Mouse (Mus musculus) layer of hippocampus, adult 11-12 months (tissue): Measurements from ENCODE around the gene Gm10715.
A peak's percentile ranks its signal among the peaks of the same experiment; 100 is the strongest.
"Not testable (repeated sequence)": the region's sequence is repeated elsewhere in the genome, so short reads cannot be mapped to it uniquely, and the experiment has no call there.

Experiments used
- DNase-seq: peaks from one replicate; pipeline ENCODE4 v3.0.0; 2022; ENCODE audit warnings: low spot score

Gm10715 gene

DNA sequence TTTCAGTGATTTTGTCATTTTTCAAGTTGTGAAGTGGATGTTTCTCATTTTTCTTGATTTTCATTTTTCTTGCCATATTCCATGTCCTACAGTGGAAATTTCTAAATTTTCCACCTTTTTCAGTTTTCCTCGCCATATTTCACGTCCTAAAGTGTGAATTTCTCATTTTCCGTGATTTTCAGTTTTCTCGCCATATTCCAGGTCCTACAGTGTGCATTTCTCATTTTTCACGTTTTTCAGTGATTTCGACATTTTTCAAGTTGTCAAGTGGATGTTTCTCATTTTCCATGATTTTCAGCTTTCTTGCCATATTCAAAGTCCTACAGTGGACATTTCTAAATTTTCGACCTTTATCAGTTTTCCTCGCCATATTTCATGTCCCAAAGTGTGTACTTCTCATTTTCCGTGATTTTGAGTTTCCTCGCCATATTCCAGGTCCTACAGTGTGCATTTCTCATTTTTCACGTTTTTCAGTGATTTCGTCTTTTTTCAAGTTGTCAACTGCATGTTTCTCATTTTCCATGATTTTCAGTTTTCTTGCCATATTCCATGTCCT lies 11.7 kb upstream of the Gm10715 start, which contains the start of gene Gm10717:
Gene Gm10717 (plus strand): TSS at position 506 of the 556 bp plus-strand sequence.
- DNase-seq = peak; percentile 55

DNA sequence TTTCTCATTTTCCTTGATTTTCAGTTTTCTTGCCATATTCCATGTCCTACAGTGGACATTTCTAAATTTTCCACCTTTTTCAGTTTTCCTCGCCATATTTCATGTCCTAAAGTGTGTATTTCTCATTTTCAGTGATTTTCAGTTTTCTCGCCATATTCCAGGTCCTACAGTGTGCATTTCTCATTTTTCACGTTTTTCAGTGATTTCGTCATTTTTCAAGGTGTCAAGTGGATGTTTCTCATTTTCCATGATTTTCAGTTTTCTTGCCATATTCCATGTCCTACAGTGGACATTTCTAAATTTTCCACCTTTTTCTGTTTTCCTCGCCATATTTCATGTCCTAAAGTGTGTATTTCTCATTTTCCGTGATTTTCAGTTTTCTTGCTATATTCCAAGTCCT lies 11.0 kb upstream of the Gm10715 start:
- DNase-seq = peak; percentile 64

DNA sequence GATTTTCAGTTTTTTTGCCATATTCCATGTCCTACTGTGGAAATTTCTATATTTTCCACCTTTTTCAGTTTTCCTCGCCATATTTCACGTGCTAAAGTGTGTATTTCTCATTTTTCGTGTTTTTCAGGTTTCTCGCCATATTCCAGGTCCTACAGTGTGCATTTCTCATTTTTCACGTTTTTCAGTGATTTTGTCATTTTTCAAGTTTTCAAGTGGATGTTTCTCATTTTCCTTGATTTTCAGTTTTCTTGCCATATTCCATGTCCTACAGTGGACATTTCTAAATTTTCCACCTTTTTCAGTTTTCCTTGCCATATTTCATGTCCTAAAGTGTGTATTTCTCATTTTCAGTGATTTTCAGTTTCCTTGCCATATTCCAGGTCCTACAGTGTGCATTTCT lies 10.5 kb upstream of the Gm10715 start:
- not testable (repeated sequence) for DNase-seq

DNA sequence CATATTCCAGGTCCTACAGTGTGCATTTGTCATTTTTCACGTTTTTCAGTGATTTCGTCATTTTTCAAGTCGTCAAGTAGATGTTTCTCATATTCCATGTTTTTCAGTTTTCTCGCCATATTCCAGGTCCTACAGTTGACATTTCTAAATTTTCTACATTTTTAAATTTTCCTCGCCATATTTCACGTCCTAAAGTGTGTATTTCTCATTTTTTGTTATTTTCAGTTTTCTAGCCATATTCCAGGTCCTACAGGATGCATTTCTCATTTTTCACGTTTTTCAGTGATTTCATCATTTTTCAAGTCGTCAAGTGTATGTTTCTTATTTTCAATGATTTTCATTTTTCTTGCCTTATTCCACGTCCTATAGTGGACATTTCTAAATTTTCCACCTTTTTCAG lies 9.9 kb upstream of the Gm10715 start:
- DNase-seq = not testable (repeated sequence)

DNA sequence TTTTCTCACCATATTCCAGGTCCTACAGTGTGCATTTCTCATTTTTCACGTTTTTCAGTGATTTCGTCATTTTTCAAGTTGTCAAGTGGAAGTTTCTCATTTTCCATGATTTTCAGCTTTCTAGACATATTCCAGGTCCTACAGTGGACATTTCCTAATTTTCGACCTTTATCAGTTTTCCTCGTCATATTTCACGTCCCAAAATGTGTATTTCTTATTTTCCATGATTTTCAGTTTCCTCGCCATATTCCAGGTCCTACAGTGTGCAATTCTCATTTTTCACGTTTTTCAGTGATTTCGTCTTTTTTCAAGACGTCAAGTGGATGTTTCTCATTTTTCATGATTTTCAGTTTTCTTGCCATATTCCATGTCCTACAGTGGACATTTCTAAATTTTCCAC lies 9.5 kb upstream of the Gm10715 start:
- not testable (repeated sequence) for DNase-seq

DNA sequence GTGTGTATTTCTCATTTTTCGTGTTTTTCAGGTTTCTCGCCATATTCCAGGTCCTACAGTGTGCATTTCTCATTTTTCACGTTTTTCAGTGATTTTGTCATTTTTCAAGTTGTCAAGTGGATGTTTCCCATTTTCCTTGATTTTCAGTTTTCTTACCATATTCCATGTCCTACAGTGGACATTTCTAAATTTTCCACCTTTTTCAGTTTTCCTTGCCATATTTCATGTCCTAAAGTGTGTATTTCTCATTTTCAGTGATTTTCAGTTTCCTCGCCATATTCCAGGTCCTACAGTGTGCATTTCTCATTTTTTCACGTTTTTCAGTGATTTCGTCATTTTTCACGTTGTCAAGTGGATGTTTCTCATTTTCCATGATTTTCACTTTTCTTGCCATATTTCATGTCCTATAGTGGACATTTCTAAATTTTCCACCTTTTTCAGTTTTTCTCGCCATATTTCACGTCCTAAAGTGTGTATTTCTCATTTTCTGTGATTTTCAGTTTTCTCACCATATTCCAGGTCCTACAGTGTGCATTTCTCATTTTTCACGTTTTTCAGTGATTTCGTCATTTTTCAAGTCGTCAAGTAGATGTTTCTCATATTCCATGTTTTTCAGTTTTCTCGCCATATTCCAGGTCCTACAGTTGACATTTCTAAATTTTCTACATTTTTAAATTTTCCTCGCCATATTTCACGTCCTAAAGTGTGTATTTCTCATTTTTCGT lies 7.2 kb upstream of the Gm10715 start:
- peak; percentile 27 for DNase-seq

DNA sequence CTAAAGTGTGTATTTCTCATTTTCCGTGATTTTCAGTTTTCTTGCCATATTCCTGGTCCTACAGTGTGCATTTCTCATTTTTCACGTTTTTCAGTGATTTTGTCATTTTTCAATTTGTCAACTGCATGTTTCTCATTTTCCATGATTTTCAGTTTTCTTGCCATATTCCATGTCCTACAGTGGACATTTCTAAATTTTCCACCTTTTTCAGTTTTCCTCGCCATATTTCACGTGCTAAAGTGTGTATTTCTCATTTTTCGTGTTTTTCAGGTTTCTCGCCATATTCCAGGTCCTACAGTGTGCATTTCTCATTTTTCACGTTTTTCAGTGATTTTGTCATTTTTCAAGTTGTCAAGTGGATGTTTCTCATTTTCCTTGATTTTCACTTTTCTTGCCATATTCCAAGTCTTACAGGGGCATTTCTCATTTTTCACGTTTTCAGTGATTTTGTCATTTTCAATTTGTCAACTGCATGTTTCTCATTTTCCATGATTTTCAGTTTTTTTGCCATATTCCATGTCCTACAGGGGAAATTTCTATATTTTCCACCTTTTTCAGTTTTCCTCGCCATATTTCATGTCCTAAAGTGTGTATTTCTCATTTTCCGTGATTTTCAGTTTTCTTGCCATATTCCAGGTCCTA lies 5.9 kb upstream of the Gm10715 start:
- DNase-seq = not testable (repeated sequence)

DNA sequence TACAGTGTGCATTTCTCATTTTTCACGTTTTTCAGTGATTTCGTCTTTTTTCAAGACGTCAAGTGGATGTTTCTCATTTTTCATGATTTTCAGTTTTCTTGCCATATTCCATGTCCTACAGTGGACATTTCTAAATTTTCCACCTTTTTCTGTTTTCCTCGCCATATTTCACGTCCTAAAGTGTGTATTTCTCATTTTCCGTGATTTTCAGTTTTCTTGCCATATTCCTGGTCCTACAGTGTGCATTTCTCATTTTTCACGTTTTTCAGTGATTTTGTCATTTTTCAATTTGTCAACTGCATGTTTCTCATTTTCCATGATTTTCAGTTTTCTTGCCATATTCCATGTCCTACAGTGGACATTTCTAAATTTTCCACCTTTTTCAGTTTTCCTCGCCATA lies 2.4 kb upstream of the Gm10715 start, which contains the start of gene Gm17535:
Gene Gm17535 (plus strand): TSS at position 301 of the 400 bp plus-strand sequence.
- DNase-seq = not testable (repeated sequence)

DNA sequence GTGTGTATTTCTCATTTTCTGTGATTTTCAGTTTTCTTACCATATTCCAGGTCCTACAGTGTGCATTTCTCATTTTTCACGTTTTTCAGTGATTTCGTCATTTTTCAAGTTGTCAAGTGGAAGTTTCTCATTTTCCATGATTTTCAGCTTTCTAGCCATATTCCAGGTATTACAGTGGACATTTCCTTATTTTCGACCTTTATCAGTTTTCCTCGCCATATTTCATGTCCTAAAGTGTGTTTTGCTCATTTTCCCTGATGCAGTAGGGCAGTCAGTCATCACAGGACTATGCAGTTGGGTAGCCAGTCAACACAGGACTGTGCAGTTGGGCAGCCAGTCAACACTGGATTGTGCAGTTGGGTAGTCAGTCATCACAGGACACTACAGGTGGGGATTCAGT lies 1.5 kb downstream of the Gm10715 start:
- not testable (repeated sequence) for DNase-seq
